Mouse (Mus musculus) olfactory bulb, adult 2 months (tissue): ENCODE measurements around the gene Bend4.

Source experiments
- CTCF ChIP-seq: fragments of 200-500 bp; IDR thresholded peaks from 2 replicates; pipeline ENCODE4 v1.5.1; 2012; ENCODE audit warnings: low read depth, mild to moderate bottlenecking, low read length, moderate library complexity; ENCODE audit not compliant: insufficient read depth
- POLR2A ChIP-seq: fragments of 200-500 bp; IDR thresholded peaks from 2 replicates; pipeline ENCODE4 v1.6.1; 2012; ENCODE audit warnings: mild to moderate bottlenecking, low read depth, low read length, moderate library complexity; ENCODE audit not compliant: insufficient read depth

DNA sequence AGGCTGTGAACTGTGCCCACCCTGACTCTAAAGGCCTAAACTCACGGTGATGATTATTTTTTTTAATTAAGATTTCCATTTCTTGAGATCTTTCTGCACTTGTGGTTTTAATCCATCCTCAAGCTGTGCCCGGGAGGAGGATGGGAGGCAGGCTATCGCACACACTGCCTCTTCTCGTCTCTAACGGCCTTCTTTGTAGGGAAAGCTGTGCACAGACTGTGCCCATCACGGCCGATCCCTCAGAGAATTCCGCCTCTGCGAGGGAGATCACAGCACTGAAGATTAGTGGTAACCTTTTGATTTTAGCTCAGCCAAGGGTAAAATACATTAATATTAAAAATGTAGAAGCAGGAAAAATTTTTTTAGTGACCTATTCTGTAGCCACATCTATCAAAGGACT lies 4.8 kb downstream of the Bend4 start:
- no peak for TF ChIP-seq POLR2A
- no peak for TF ChIP-seq CTCF
